Mouse (Mus musculus) MEL-GATA-1-ER (cell line): ENCODE data around the gene Lhx9.
A peak's percentile ranks its signal among the peaks of the same experiment; 100 is the strongest.

ENCODE experiments used
- DNase-seq: peaks from one replicate; pipeline ENCODE4 v3.0.0-alpha.2; 2012; ENCODE audit warnings: low read depth; ENCODE audit errors: extremely low read depth

The Lhx9 gene

GRCm38 (mm10) chr1:138839809-138840430 lies 8.5 kb downstream of the Lhx9 start:
- no peak for DNase-seq

DNA sequence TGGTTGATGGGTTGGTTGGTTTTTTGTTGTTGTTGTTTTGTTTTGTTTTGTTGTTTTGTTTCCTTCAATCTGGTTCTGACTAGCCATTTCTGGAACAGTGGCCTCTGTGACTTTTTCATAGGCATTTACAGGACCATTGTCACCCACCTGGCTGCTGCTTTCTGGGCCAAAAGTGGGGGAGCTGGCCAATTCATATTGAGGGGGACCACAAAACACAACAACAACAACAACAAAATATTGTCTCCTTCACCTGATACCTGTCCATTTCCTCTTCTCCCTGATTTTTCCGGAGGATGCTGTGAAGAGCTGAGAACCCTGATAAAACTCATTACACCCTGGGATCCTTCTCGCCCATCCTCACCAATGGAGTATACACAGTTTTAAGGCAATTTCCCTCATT lies 9.1 kb downstream of the Lhx9 start:
- no peak for DNase-seq

DNA sequence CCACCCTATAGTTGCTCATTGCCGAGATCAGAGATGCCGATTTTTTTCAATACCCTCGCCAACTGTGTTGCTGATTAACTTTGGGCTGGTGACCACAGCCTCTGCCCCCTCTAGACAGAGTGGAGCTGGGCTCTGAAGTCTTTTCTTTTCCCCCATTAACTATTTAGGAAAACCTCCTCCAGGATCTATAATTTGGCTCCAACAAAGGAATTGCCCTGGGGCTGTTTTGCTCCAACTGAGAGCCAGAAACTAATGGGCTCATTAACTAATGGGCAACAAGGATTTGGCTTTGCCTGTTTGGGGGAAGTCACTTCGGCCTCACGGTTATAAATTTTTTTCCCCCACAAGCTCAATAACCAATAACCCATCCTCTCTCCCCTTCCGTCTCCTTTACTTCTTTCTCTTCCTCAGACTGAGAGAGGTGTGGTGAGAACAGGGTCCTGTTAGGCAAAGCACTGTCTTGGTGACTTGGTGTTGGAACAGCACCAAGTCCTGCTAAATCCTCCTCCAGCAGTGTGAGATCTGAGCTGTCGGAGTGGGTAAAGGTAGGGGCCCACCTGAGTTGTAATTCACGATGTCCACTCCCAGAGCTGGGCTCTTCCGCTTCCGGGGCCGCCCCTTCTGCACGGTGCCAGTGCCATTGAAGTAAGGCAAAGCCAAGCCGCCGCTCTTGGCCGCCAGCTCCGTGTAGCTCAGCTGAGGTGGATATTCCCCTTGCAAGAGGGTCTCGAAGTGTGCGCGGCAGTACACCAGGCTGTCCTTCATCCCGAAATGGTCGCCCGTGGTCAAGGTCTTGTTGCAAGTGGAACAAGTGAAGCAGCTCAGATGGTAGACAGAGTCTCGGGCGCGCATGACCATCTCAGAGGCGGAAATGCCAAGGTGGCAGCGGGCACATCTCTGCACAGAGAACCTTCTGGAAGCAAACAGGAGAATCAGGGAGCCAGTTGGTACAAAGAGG lies 10.3 kb downstream of the Lhx9 start:
- DNase-seq = no peak

- DNase-seq = no peak
Observed at GRCm38 (mm10) chr1:138835355-138835900, 12.9 kb downstream of the Lhx9 start.

DNA sequence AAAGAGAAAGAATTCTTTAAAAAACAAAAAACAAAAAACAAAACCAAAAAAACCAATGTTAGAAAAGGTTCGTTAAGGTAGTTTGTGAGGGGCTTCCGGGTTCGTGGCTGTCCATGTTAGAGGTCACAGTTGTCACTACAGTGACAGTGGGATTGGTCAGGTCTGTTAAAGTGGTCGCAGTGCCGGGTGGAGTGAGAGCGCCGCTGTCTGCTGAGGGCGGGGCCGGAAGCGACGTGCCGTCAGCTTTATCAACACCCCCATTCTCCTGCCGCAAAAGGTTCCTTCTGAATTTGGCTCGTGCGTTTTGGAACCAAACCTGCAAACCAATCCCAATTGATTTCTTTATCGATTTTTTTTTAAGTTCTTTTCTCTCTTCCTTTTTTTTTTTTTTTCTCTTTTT lies 17.1 kb downstream of the Lhx9 start:
- peak; percentile 76 for DNase-seq

- DNase-seq = no peak
Observed at GRCm38 (mm10) chr1:138826841-138827240, 21.5 kb downstream of the Lhx9 start.

DNA sequence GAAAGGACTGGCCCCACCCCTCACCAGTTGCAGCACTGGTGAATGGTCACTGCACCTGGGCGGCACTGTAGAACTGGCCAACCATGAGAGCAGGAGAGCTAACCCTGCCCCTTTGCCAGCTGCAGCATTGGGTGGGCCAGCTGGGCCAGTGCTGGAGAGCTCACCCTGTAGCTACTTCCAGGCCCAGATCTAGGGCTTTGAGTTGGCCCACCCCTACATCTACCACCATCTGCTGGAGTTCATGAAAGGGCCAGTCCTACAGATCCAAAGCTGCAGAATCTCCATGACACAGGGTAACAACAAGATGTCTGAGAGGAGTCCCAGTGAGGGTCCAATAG lies 25.4 kb downstream of the Lhx9 start:
- DNase-seq = no peak

DNA sequence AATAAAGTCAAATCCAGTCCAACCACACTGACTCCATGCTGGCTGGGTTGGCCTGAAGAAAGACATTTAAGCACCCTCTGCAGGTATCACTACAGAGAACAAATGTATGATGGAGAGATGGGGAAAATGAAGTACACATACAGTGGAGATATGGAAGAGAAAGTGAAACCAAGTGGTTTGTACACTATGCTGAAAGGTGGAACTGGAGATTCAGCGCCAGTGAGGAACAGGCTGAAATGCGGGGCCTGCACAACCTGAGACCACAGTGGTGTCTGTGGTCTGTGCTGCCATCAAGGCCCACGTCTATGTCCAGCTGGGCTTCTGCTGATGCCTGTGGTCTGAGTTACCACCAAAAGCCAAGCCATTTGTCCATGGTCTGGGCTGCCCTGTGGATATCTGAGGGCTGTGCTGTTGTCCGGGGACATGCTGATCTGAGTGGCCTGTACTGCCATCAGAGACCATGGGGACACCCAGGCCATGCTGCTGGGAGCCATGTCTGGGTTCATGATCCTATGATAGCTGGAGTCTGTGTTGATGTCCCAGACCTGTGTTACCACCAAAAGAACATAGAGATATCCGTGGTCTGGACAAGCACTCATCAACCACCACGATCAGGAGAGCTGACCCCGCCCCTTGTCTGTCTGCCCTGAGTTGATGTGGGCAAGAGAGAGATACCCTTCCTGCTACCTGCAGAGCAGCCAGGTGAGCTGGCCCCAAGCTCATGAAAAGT lies 26.0 kb downstream of the Lhx9 start:
- DNase-seq = no peak

DNA sequence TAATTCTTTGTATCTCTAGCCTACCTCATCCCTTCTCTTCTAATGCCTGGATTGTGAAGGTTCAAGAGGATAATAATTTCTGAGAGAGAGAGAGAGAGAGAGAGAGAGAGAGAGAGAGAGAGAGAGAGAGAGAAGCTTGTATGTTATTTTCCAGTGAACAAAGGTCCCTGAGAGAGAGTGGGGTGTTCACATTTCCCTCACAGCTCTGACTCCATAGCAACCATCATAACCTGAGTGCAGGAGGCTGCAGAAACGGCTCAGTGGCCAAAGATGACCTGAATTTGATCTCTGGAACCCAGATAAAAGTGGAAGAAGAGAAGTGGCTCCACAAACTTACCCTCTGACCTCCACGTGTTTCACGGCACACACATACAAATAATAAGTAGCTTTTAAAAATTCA lies 46.6 kb downstream of the Lhx9 start:
- no peak for DNase-seq

DNA sequence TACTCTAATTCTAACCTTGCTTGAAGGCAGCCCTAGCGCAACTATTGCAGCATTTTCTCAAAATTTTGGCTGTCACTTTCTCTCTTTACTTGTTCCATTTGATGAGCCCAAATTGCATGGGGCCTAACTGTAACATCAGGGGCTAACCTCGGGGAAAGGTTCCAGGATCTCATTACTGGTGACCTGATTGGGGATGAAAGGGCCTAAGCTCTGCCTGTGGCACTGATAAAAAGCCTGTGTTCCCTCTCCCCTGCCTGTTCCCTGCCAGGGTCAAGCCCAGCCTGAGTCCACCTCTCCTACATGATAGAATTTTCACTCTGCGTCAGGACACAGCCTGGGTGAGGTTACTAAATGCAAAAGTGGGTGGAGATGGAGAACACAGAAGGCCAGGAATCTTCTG lies 47.1 kb downstream of the Lhx9 start:
- no peak for DNase-seq

DNA sequence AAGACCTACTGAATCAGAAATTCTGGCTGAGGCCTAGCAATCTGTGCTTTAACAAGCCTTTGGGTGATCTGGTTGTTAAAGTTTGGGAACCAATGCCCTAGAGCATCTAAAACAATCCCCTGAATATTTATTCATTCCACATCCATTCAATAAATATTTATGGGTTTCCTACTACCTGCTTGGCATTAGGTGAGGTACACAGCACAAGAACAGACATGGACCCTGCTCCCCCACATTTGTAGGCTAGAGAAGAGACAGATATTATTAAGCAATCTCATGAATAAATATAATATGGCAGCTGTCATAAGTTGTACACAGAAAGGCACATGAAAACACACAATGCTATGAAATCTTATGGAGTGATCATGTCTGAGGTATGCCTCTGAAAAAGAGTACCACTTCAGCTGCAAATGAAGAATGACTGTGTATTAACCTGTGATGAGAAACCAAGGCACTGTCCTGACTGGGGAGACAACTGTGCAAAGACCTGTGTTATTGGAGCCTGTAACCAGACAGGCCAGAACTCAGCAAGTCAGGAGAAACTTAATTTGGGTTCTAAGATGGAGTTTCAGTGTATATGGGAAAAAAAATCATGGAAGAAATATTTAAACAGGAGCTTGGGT lies 48.6 kb downstream of the Lhx9 start:
- DNase-seq = no peak

- no peak for DNase-seq
Observed at GRCm38 (mm10) chr1:138798110-138798509, 50.3 kb downstream of the Lhx9 start.

- DNase-seq = no peak
Observed at GRCm38 (mm10) chr1:138785856-138786255, 62.5 kb downstream of the Lhx9 start.

DNA sequence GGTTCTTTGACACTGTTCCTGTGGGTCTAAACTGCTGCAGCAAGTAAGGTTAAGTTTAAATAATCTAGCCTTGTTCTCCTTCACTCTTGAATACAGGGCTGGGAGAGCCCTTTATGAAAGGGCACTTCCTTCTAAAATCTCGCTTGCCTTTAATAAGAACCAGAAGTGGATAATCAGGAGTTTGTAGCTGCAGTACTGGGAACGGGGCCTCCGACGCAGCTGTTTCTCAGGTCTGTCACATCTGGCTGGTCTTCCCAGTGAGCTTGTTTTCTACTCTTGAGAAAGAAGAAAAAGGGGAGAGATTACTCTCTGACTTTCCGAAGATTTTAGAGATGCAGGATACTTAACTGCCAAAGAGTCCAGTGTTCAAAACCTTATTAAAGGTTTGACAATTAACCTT lies 64.4 kb downstream of the Lhx9 start:
- no peak for DNase-seq
